Mouse (Mus musculus): ENCODE measurements at regions not wholly inside any gene's neighbourhood (a gene's known extent, or its start where the extent isn't known, plus 50 kb on each side); places are given as distances from the start of the nearest gene placed in this dataset.
A peak's percentile ranks its signal among the peaks of the same experiment; 100 is the strongest.
"Not testable (repeated sequence)": the region's sequence is repeated elsewhere in the genome, so short reads cannot be mapped to it uniquely, and the experiment has no call there.

DNA sequence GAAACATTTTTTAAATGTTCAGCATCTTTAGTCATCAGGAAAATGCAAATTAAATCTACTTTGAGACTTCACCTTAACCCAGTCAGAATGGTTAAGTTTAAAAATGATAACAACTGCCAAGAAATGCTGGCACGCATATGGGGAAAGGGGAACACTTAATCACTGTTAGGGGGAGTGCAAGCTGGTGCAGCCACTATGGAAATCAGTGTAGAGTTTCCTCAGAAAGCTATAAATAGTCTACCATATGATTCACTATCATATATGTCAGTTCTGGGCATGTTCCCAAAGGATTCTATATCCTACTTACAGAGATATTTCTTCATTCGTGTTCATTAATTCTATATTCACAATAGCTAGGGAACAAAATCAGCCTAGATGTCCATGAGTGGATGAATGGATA is 61.6 kb upstream of the Tra2b start:
- DNase-seq = no peak

DNA sequence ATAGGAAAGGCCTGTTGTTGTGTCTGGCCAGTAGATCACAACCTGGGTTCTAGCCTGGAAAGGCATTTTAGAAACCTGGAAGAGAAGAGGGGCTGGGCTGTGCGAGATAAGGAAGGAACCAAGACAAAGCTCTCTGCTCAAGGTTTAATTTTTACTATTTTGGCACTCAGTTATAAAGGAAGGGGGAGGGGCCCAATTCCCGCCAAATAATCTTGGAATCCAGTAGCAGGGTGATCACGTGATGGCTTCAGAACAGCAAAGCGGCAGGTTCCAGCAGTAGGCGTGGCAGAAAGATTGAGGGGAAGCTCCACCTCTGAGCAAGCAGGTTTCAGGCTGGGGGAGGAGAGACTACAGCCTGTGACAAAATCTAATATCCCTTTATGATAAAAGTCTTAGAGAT is 59.4 kb upstream of the Tra2b start:
- DNase-seq = not testable (repeated sequence)

DNA sequence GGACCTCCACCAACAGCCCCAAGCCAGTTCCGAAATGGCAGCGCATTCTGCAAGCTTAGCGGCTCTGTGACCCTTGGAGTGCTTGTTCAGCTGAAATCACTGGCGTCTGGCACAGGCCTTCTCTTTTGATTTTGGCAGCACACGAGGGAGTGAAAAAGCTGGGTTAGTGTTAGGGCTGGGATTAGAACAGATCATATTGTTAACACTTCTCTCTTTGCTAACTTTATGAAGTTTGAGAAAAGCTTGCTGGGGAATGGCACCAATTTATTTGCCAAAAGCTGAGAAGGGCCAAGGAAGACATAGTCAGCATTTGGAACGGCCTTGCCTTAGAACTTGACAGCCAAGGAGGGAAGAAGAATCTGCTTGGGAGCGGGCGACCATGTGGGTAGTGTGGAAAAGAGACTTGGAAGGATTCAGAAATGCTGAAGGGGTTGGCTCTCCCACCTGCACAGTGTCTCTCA is 50.5 kb upstream of the Tra2b start:
- peak; percentile 62 for DNase-seq
